Mouse (Mus musculus): ENCODE results near the gene Hist1h3c.

DNA sequence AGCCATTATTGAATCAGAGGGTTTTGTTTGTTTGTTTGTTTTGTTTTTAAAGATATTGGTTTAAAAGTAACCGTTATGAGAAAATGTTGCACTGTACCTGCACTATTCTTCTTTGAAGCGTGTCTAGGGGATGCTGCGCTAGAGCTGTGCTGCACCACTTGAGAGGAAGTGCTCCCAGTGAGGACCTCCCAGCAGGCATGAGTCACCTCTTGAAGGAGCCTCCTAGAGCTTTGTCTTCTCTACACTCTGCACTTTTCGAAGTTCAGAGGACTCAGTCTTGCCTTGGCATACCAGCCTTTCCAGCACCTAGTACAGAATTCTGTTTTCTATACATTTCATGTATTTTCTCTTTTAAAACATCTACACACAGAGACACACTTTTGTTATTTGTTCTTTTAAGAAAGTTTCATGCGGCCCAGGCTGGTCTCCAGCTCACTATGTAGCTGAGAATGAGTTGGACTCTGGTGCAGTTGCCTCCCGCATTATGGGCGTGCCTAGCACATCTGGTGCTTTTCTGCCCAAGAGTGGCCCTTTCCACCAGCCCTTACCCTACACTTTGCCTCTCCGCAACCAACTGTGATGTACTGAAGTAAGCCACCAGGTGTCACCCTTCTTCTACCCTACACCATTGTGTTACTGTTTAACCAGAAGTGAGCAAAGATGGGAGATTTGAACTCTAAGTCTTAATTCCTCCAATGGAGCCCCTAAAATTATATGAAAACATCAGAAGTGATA lies 44.4 kb downstream of the Hist1h3c start:
- TF ChIP-seq CTCF (IDR thresholded peaks at IDR 0.05; ENCODE audit: control insufficient read depth, insufficient read depth, insufficient read length) (peak; percentile 31), MAX (IDR thresholded peaks at IDR 0.05) (no peak), FOSL1 (IDR thresholded peaks at IDR 0.05; ENCODE audit: insufficient read depth, low read length, poor library complexity, severe bottlenecking) (no peak), MYOD1 (IDR thresholded peaks at IDR 0.05; ENCODE audit: control insufficient read depth, insufficient read length, low read depth) (no peak), USF1 (IDR thresholded peaks at IDR 0.05; ENCODE audit: low read depth) (no peak)
